Mouse (Mus musculus) stomach, postnatal 0 days (tissue): Measurements from ENCODE around the gene Gpr31b. TPM values are rescaled to one million over a fixed set of nuclear protein-coding genes. Genes with fewer than 3 reads are reported as not detected.
"Not testable (repeated sequence)": the region's sequence is repeated elsewhere in the genome, so short reads cannot be mapped to it uniquely, and the experiment has no call there.

Experiments used
- ATAC-seq: fragments of 200-750 bp; cut with Nextera tagmentation; 2 replicates; pipeline ENCODE4 v1.8.0; 2017; ENCODE audit not compliant: low FRiP score, low TSS enrichment
- DNase-seq: peaks from one replicate; pipeline ENCODE4 v3.0.0-alpha.2; 2016; ENCODE audit warnings: low spot score
- H3K27ac ChIP-seq: fragments of 300-500 bp; sonication (generic); replicated peaks from 2 replicates; pipeline ENCODE4 v1.5.1; 2014; ENCODE audit warnings: mild to moderate bottlenecking, control low read depth
- H3K27me3 ChIP-seq: fragments of 300-500 bp; sonication (generic); 2 replicates; pipeline ENCODE4 v1.6.1; 2014; ENCODE audit warnings: low read length; ENCODE audit not compliant: control insufficient read depth, insufficient read depth
- H3K36me3 ChIP-seq: fragments of 300-500 bp; sonication (generic); 2 replicates; pipeline ENCODE4 v1.6.1; 2014; ENCODE audit warnings: low read length, mixed read lengths; ENCODE audit not compliant: control insufficient read depth, insufficient read depth
- H3K4me1 ChIP-seq: fragments of 300-500 bp; sonication (generic); replicated peaks from 2 replicates; pipeline ENCODE4 v1.6.1; 2014; ENCODE audit warnings: antibody characterized with exemption; ENCODE audit not compliant: control insufficient read depth, insufficient read depth
- H3K4me2 ChIP-seq: fragments of 300-500 bp; sonication (generic); replicated peaks from 2 replicates; pipeline ENCODE4 v1.6.1; 2014; ENCODE audit warnings: low read depth, mild to moderate bottlenecking, control low read depth, moderate library complexity
- H3K4me3 ChIP-seq: fragments of 300-500 bp; sonication (generic); 2 replicates; pipeline ENCODE4 v1.5.1; 2014; ENCODE audit warnings: low read depth, low read length, control low read depth
- H3K9ac ChIP-seq: fragments of 300-500 bp; sonication (generic); 2 replicates; pipeline ENCODE4 v1.6.1; 2014; ENCODE audit warnings: mild to moderate bottlenecking, low read length, control low read depth, mixed read lengths
- H3K9me3 ChIP-seq: fragments of 300-500 bp; sonication (generic); 2 replicates; pipeline ENCODE4 v1.6.1; 2016; ENCODE audit warnings: low read length; ENCODE audit not compliant: control insufficient read depth
- CTCF ChIP-seq: IDR thresholded peaks from 2 replicates; pipeline ENCODE4 v1.5.1; 2016; ENCODE audit warnings: antibody characterized with exemption, low read depth, mild to moderate bottlenecking, moderate library complexity
- EP300 ChIP-seq: optimal IDR thresholded peaks from 2 replicates; pipeline ENCODE3; 2016; ENCODE audit warnings: antibody characterized with exemption
- WGBS: fragments of 180-500 bp; shearing (Covaris S2); extraction: QIAGEN DNeasy Blood & Tissue Kit; methylation state at CpG from one replicate; pipeline ENCODE4 v1.1.7; 2014; 5-methylcytosine and 5-hydroxymethylcytosine counted together
- polyA plus RNA-seq: library from polyadenylated mRNA; unstranded; fragments of >200 nt; fragmentation: Nextera tagmentation; extraction: Ambion mirVana; gene quantifications from 2 replicates; pipeline ENCODE4 v1.2.1, GENCODE M21; 2015

The Gpr31b gene
- polyA plus RNA-seq, 1 experiment from 2014 or later = 0.12 TPM

- Histone ChIP-seq H3K4me2 (peak overlapping the region; percentile 72), H3K4me1 (no peaks in the 10 kb centered on the region; the same call in 1 of the 2 replicates), H3K27ac (peak overlapping the region; percentile 94), H3K9me3 (no peaks in the 10 kb centered on the region), H3K9ac (peak overlapping the region; percentile 77), H3K36me3 (no peaks in the 10 kb centered on the region), H3K27me3 (no peaks in the 10 kb centered on the region), H3K4me3 (peak overlapping the region; percentile 79)
- WGBS = under 1% methylated on average over 72 of the region's 76 CpGs
- DNase-seq (peak; percentile 99), ATAC-seq (peak; percentile 99)
- TF ChIP-seq EP300 (no peak), CTCF (peak; percentile 50)
Measured at GRCm38 (mm10) chr17:13007730-13008425, 44.2 kb downstream of the Gpr31b start.

GRCm38 (mm10) chr17:13006984-13007383 lies 45.1 kb downstream of the Gpr31b start:
- Histone ChIP-seq H3K27me3 (no peaks in the 10 kb centered on the region), H3K4me2 (peak overlapping the region; percentile 72), H3K4me3 (peak overlapping the region; percentile 79), H3K9me3 (no peaks in the 10 kb centered on the region), H3K27ac (peak overlapping the region; percentile 94; the same call in 1 of the 2 replicates), H3K9ac (no peak overlapping the region), H3K4me1 (no peaks in the 10 kb centered on the region; the same call in 1 of the 2 replicates), H3K36me3 (no peaks in the 10 kb centered on the region)
- DNase-seq (no peak), ATAC-seq (no peak)
- 55% methylated on average over 5 of the region's 5 CpGs for WGBS
- TF ChIP-seq CTCF (no peak), EP300 (no peak)

GRCm38 (mm10) chr17:13006546-13006945 lies 45.5 kb downstream of the Gpr31b start, which contains the start of gene Sod2:
TSS of gene Sod2 (plus strand) at chr17:13006846.
- peak within 1 kb of the TSS; percentile 94 for H3K27ac ChIP-seq
- WGBS = 98% methylated on average over 2 of the region's 2 CpGs
- H3K36me3 ChIP-seq, H3K4me1 ChIP-seq, ATAC-seq, H3K9me3 ChIP-seq, DNase-seq, H3K27me3 ChIP-seq: not testable (repeated sequence)
- peak within 1 kb of the TSS; percentile 79 for H3K4me3 ChIP-seq
- H3K9ac ChIP-seq = peak within 1 kb of the TSS; percentile 77
- peak within 1 kb of the TSS; percentile 72 for H3K4me2 ChIP-seq

- not testable (repeated sequence) for H3K4me2 ChIP-seq, H3K4me1 ChIP-seq, H3K36me3 ChIP-seq, H3K27me3 ChIP-seq, H3K9ac ChIP-seq, H3K27ac ChIP-seq, DNase-seq, H3K9me3 ChIP-seq, ATAC-seq, H3K4me3 ChIP-seq
- 67% methylated on average over 2 of the region's 2 CpGs for WGBS
Measured at GRCm38 (mm10) chr17:13004436-13004835, 47.7 kb downstream of the Gpr31b start.

GRCm38 (mm10) chr17:13002243-13002642 lies 49.9 kb downstream of the Gpr31b start:
- not testable (repeated sequence) for H3K9ac ChIP-seq, H3K4me2 ChIP-seq, H3K4me1 ChIP-seq, ATAC-seq, H3K9me3 ChIP-seq, H3K27me3 ChIP-seq, H3K4me3 ChIP-seq, DNase-seq, H3K36me3 ChIP-seq, H3K27ac ChIP-seq
- WGBS = 93% methylated on average over 5 of the region's 5 CpGs
- TF ChIP-seq CTCF = peak; percentile 22; the same call in 1 of the 2 replicates

Other genes with a start within 250 kb of the Gpr31b start
- 0.12 and 0.21 TPM in 2 replicates for gene Mas1, start 184.2 kb downstream of the Gpr31b start, polyA plus RNA-seq
- gene Mrgprh, start 176.3 kb downstream of the Gpr31b start, polyA plus RNA-seq = not detected in 2 replicates
- gene Pnldc1, start 142.1 kb downstream of the Gpr31b start, polyA plus RNA-seq = 0.45 and 0.63 TPM in 2 replicates
- 225 and 240 TPM in 2 replicates for gene Tcp1, start 136.6 kb downstream of the Gpr31b start, polyA plus RNA-seq
- 93.7 and 101 TPM in 2 replicates for gene Mrpl18, start 136.0 kb downstream of the Gpr31b start, polyA plus RNA-seq
- 0.62 and 0.73 TPM in 2 replicates for gene Acat3, start 111.7 kb downstream of the Gpr31b start, polyA plus RNA-seq
- gene Acat2, start 91.5 kb downstream of the Gpr31b start, polyA plus RNA-seq = 76.0 and 81.8 TPM in 2 replicates
- 75.2 and 75.4 TPM in 2 replicates for gene Wtap, start 58.1 kb downstream of the Gpr31b start, polyA plus RNA-seq
- 176 and 186 TPM in 2 replicates for gene Sod2, start 45.5 kb downstream of the Gpr31b start, polyA plus RNA-seq
- gene Tcp10b, start 8.8 kb upstream of the Gpr31b start, polyA plus RNA-seq = 0.17 and 0.19 TPM in 2 replicates
- 0.05 TPM in 2 replicates for gene Unc93a, start 79.5 kb upstream of the Gpr31b start, polyA plus RNA-seq
- 0.08 TPM in 1 of 2 replicates, not detected in the other for gene Smok2a, start 168.9 kb upstream of the Gpr31b start, polyA plus RNA-seq
- 0.07 TPM in 1 of 2 replicates, not detected in the other for gene Smok2b, start 178.0 kb upstream of the Gpr31b start, polyA plus RNA-seq